Mouse (Mus musculus): ENCODE data around the gene Pus1. TPM values are rescaled to one million over a fixed set of nuclear protein-coding genes. Genes with fewer than 3 reads are reported as not detected.

Pus1 gene
- total RNA-seq, 1 experiment, result 68.2 TPM

DNA sequence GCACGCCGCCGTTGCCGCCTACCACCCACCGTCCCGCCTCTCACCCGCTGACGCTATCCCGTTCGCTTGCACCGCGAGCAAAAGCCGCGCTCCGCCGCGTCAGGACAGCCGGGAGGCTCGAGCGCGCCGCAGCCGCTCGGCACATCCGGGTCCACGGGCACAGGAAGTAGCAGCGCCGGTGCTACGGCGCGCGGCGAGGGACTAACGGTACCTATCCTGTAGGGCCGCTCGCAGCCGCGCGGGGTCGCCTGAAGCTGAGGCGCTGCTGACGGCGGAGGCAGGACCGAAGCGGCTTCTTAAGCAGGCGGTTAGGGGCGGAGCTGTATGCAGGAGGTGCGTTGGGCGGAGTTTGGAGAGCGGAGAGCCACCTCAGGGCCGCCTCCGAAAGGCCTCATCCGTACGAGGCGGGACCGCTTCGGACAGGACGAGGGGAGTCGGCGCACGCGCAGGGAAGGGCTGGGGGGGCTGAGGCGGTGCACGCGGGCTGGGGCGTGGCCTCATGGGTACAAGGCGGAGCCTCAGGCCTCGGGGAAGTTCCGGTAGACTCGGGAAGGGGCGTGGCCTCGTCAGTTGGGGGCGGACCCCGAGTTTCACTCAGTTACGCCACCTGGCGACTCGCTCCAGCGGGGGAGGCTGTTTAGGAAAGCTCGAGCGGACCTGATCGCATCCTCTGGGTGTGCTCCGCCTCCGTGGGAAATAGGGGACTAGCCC lies 9.9 kb downstream of the Pus1 start, which contains the start of gene Ep400:
Gene Ep400 (minus strand): TSS at position 270 of the 711 bp plus-strand sequence.
- H3K9ac ChIP-seq (ENCODE audit: insufficient read depth, low read depth, low read length, poor library complexity, severe bottlenecking), result peak within 1 kb of the TSS; percentile 93
- peaks cover 22% of the 10 kb centered on the region for H3K36me3 ChIP-seq (ENCODE audit: control insufficient read depth, insufficient read depth, low read length, poor library complexity, severe bottlenecking)
- H3K27ac ChIP-seq (ENCODE audit: insufficient read depth, low read depth, low read length, poor library complexity, severe bottlenecking), result peak within 1 kb of the TSS; percentile 82
- peak; percentile 100 for DNase-seq (ENCODE audit: low read depth, low spot score)
- TF ChIP-seq MAFK (IDR thresholded peaks at IDR 0.05; ENCODE audit: insufficient read depth, low read depth, low read length), result no peak
- 0 out of 2 replicates have a peak, but pooled peaks have one; percentile 35 for TF ChIP-seq ZNF384 (IDR thresholded peaks at IDR 0.05; ENCODE audit: low read depth, low read length)
- peak; percentile 72 for TF ChIP-seq HCFC1 (IDR thresholded peaks at IDR 0.05; ENCODE audit: borderline replicate concordance, insufficient read depth, low read length)
- TF ChIP-seq CHD2 (IDR thresholded peaks at IDR 0.05; ENCODE audit: low read depth, low read length), result no peak
- TF ChIP-seq ZC3H11A (IDR thresholded peaks at IDR 0.05; ENCODE audit: borderline replicate concordance, low read depth, low read length), result no peak
- no peaks in the 10 kb centered on the region for H3K9me3 ChIP-seq (ENCODE audit: control insufficient read depth, insufficient read depth, low read depth, low read length)
- peak within 1 kb of the TSS; percentile 86 to 96 for H3K4me3 ChIP-seq (ENCODE audit: insufficient read depth in 1 of 2, low read depth in 1 of 2, low read length in 2 of 2, poor library complexity in 1 of 2, severe bottlenecking in 1 of 2)
- H3K4me1 ChIP-seq (ENCODE audit: control insufficient read depth in 2 of 2, insufficient read depth in 2 of 2, low read length in 2 of 2, poor library complexity in 1 of 2), result peaks cover 2 to 17% of the 10 kb centered on the region in 2 experiments
- in situ Hi-C loops (cut with MboI; ENCODE audit: low sequenced_read_pairs in 2 of 2, unreplicated experiment in 2 of 2), result no loop called here

GRCm38 (mm10) chr5:110770031-110770445 lies 10.4 kb downstream of the Pus1 start:
- H3K36me3 ChIP-seq (ENCODE audit: control insufficient read depth, insufficient read depth, low read length, poor library complexity, severe bottlenecking), result peaks cover 16% of the 10 kb centered on the region
- peaks cover 2 to 16% of the 10 kb centered on the region in 2 experiments for H3K4me1 ChIP-seq (ENCODE audit: control insufficient read depth in 2 of 2, insufficient read depth in 2 of 2, low read length in 2 of 2, poor library complexity in 1 of 2)
- peak overlapping the region; percentile 93 for H3K9ac ChIP-seq (ENCODE audit: insufficient read depth, low read depth, low read length, poor library complexity, severe bottlenecking)
- TF ChIP-seq MAFK (IDR thresholded peaks at IDR 0.05; ENCODE audit: insufficient read depth, low read depth, low read length) (no peak), CHD2 (IDR thresholded peaks at IDR 0.05; ENCODE audit: low read depth, low read length) (no peak), ZC3H11A (IDR thresholded peaks at IDR 0.05; ENCODE audit: borderline replicate concordance, low read depth, low read length) (no peak), HCFC1 (IDR thresholded peaks at IDR 0.05; ENCODE audit: borderline replicate concordance, insufficient read depth, low read length) (no peak), ZNF384 (IDR thresholded peaks at IDR 0.05; ENCODE audit: low read depth, low read length) (no peak)
- H3K27ac ChIP-seq (ENCODE audit: insufficient read depth, low read depth, low read length, poor library complexity, severe bottlenecking), result peak overlapping the region; percentile 82
- H3K9me3 ChIP-seq (ENCODE audit: control insufficient read depth, insufficient read depth, low read depth, low read length), result no peaks in the 10 kb centered on the region
- in situ Hi-C loops (cut with MboI; ENCODE audit: low sequenced_read_pairs in 2 of 2, unreplicated experiment in 2 of 2), result no loop called here
- DNase-seq (ENCODE audit: low read depth, low spot score), result no peak
- H3K4me3 ChIP-seq (ENCODE audit: insufficient read depth in 1 of 2, low read depth in 1 of 2, low read length in 2 of 2, poor library complexity in 1 of 2, severe bottlenecking in 1 of 2), result peak overlapping the region; percentile 86 to 96

DNA sequence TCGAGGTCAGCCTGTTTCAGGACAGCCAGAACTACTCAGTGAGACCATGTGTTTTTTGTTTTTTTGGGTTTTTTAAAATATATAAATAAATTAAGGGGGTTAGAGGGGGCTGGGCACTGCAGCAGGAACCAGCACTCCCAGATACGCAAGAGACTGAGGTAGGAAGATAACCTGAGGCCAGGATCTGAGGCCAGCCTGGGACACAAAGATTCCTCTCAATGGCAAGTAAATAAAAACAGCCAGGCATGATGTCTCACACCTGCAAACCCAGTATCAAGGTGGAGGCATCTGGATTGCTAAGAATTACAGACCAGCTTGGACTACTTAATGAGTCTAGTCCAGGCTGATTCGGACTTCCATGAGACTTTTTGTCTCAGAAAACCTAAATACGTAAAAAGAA lies 11.2 kb downstream of the Pus1 start:
- H3K27ac ChIP-seq (ENCODE audit: insufficient read depth, low read depth, low read length, poor library complexity, severe bottlenecking), result no peak overlapping the region
- in situ Hi-C loops (cut with MboI; ENCODE audit: low sequenced_read_pairs in 2 of 2, unreplicated experiment in 2 of 2), result no loop called here

DNA sequence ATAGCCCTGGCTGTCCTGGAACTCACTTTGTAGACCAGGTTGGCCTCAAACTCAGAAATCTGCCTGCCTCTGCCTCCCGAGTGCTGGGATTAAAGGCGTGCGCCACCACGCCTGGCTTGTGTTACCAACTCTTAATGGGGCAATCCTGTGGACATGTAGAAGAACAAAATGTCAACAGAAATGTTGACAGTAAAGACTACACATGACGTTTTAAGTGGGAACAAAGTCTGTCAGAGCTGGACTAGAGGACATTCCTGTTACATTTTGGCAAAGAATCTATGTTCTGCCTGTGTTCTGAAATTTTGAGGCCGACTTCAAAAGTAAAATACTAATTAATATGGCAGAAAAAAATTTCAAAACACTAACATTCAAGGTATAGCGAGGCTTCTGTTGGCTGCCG lies 16.6 kb downstream of the Pus1 start:
- no peaks in the 10 kb centered on the region for H3K36me3 ChIP-seq (ENCODE audit: control insufficient read depth, insufficient read depth, low read length, poor library complexity, severe bottlenecking)
- H3K4me1 ChIP-seq (ENCODE audit: control insufficient read depth in 2 of 2, insufficient read depth in 2 of 2, low read length in 2 of 2, poor library complexity in 1 of 2), result peaks cover 1 to 3% of the 10 kb centered on the region in 2 experiments; a peak in 3 of 4 replicates
- in situ Hi-C loops (cut with MboI; ENCODE audit: low sequenced_read_pairs in 2 of 2, unreplicated experiment in 2 of 2), result no loop called here
- DNase-seq (ENCODE audit: low read depth, low spot score), result no peak
- H3K9me3 ChIP-seq (ENCODE audit: control insufficient read depth, insufficient read depth, low read depth, low read length), result no peaks in the 10 kb centered on the region
- no peak overlapping the region for H3K27ac ChIP-seq (ENCODE audit: insufficient read depth, low read depth, low read length, poor library complexity, severe bottlenecking)
- TF ChIP-seq HCFC1 (IDR thresholded peaks at IDR 0.05; ENCODE audit: borderline replicate concordance, insufficient read depth, low read length) (no peak), ZNF384 (IDR thresholded peaks at IDR 0.05; ENCODE audit: low read depth, low read length) (no peak), ZC3H11A (IDR thresholded peaks at IDR 0.05; ENCODE audit: borderline replicate concordance, low read depth, low read length) (no peak), MAFK (IDR thresholded peaks at IDR 0.05; ENCODE audit: insufficient read depth, low read depth, low read length) (no peak), CHD2 (IDR thresholded peaks at IDR 0.05; ENCODE audit: low read depth, low read length) (no peak)
- no peak overlapping the region for H3K4me3 ChIP-seq (ENCODE audit: insufficient read depth in 1 of 2, low read depth in 1 of 2, low read length in 2 of 2, poor library complexity in 1 of 2, severe bottlenecking in 1 of 2)
- no peak overlapping the region for H3K9ac ChIP-seq (ENCODE audit: insufficient read depth, low read depth, low read length, poor library complexity, severe bottlenecking)

More for the DNA sequence above, 11.2 kb downstream of the Pus1 start:
- DNase-seq (ENCODE audit: low read depth, low spot score), result no peak
- no peak for TF ChIP-seq ZC3H11A (IDR thresholded peaks at IDR 0.05; ENCODE audit: borderline replicate concordance, low read depth, low read length)
- no peak for TF ChIP-seq HCFC1 (IDR thresholded peaks at IDR 0.05; ENCODE audit: borderline replicate concordance, insufficient read depth, low read length)
- no peak for TF ChIP-seq MAFK (IDR thresholded peaks at IDR 0.05; ENCODE audit: insufficient read depth, low read depth, low read length)
- Histone ChIP-seq H3K9ac (ENCODE audit: insufficient read depth, low read depth, low read length, poor library complexity, severe bottlenecking) (peak overlapping the region; percentile 93), H3K4me3 (ENCODE audit: insufficient read depth in 1 of 2, low read depth in 1 of 2, low read length in 2 of 2, poor library complexity in 1 of 2, severe bottlenecking in 1 of 2) (peak overlapping the region; percentile 86 to 96), H3K9me3 (ENCODE audit: control insufficient read depth, insufficient read depth, low read depth, low read length) (no peaks in the 10 kb centered on the region), H3K4me1 (ENCODE audit: control insufficient read depth in 2 of 2, insufficient read depth in 2 of 2, low read length in 2 of 2, poor library complexity in 1 of 2) (peaks cover 2 to 9% of the 10 kb centered on the region in 2 experiments), H3K36me3 (ENCODE audit: control insufficient read depth, insufficient read depth, low read length, poor library complexity, severe bottlenecking) (peaks cover 8% of the 10 kb centered on the region)
